Mouse (Mus musculus): ENCODE measurements around the gene Naaladl2. TPM values are rescaled to one million over a fixed set of nuclear protein-coding genes. Genes with fewer than 3 reads are reported as not detected.

Gene Naaladl2
- polyA plus RNA-seq, 1 experiment from 2014 or later: 0.23 TPM

- no peak for DNase-seq
- Histone ChIP-seq H3K4me1 (replicated peaks) (no peaks in the 10 kb centered on the region), H3K27me3 (no peaks in the 10 kb centered on the region), H3K4me2 (no peak overlapping the region), H3K9ac (no peak overlapping the region), H3K36me3 (no peaks in the 10 kb centered on the region), H3K9me3 (replicated peaks) (no peaks in the 10 kb centered on the region), H3K27ac (no peak overlapping the region), H3K4me3 (replicated peaks) (no peak overlapping the region)
- WGBS (ENCODE audit: insufficient replicate concordance): 59% methylated on average over 1 of the region's 1 CpGs
- ATAC-seq (ENCODE audit: low read depth): no peak
Observed at GRCm38 (mm10) chr3:23865688-23866087, 1278.4 kb downstream of the Naaladl2 start.

- no peak for ATAC-seq (ENCODE audit: low read depth)
- H3K9ac ChIP-seq: no peak overlapping the region
- H3K4me1 ChIP-seq (replicated peaks): no peaks in the 10 kb centered on the region
- H3K9me3 ChIP-seq (replicated peaks): no peaks in the 10 kb centered on the region
- no peaks in the 10 kb centered on the region for H3K36me3 ChIP-seq
- H3K4me3 ChIP-seq (replicated peaks): no peak overlapping the region
- no peaks in the 10 kb centered on the region for H3K27me3 ChIP-seq
- H3K27ac ChIP-seq: no peak overlapping the region
- no peak overlapping the region for H3K4me2 ChIP-seq
- DNase-seq: no peak
- 23% methylated on average over 1 of the region's 1 CpGs for WGBS (ENCODE audit: insufficient replicate concordance)
Observed at GRCm38 (mm10) chr3:23857275-23857674, 1286.8 kb downstream of the Naaladl2 start.

- no peak for DNase-seq
Observed at GRCm38 (mm10) chr3:23817585-23817984, 1326.5 kb downstream of the Naaladl2 start.

GRCm38 (mm10) chr3:23758746-23759145, 1385.3 kb downstream of the Naaladl2 start:
- DNase-seq (no peak), ATAC-seq (ENCODE audit: low read depth) (no peak)
- H3K9ac ChIP-seq: no peak overlapping the region
- no peaks in the 10 kb centered on the region for H3K9me3 ChIP-seq (replicated peaks)
- H3K36me3 ChIP-seq: no peaks in the 10 kb centered on the region
- H3K27me3 ChIP-seq: no peaks in the 10 kb centered on the region
- no peak overlapping the region for H3K4me3 ChIP-seq (replicated peaks)
- no peak overlapping the region for H3K4me2 ChIP-seq
- H3K27ac ChIP-seq: no peak overlapping the region
- no peaks in the 10 kb centered on the region for H3K4me1 ChIP-seq (replicated peaks)
- WGBS (ENCODE audit: insufficient replicate concordance): 70% methylated on average over 1 of the region's 1 CpGs

More at GRCm38 (mm10) chr3:23817585-23817984, 1326.5 kb downstream of the Naaladl2 start:
- Histone ChIP-seq H3K36me3 (no peaks in the 10 kb centered on the region), H3K9ac (no peak overlapping the region), H3K27me3 (no peaks in the 10 kb centered on the region), H3K9me3 (replicated peaks) (no peaks in the 10 kb centered on the region), H3K4me1 (replicated peaks) (no peaks in the 10 kb centered on the region), H3K4me3 (replicated peaks) (no peak overlapping the region), H3K27ac (no peak overlapping the region), H3K4me2 (no peak overlapping the region)
- ATAC-seq (ENCODE audit: low read depth): no peak
